Mouse (Mus musculus): ENCODE results near the gene Batf.

Gene Batf

DNA sequence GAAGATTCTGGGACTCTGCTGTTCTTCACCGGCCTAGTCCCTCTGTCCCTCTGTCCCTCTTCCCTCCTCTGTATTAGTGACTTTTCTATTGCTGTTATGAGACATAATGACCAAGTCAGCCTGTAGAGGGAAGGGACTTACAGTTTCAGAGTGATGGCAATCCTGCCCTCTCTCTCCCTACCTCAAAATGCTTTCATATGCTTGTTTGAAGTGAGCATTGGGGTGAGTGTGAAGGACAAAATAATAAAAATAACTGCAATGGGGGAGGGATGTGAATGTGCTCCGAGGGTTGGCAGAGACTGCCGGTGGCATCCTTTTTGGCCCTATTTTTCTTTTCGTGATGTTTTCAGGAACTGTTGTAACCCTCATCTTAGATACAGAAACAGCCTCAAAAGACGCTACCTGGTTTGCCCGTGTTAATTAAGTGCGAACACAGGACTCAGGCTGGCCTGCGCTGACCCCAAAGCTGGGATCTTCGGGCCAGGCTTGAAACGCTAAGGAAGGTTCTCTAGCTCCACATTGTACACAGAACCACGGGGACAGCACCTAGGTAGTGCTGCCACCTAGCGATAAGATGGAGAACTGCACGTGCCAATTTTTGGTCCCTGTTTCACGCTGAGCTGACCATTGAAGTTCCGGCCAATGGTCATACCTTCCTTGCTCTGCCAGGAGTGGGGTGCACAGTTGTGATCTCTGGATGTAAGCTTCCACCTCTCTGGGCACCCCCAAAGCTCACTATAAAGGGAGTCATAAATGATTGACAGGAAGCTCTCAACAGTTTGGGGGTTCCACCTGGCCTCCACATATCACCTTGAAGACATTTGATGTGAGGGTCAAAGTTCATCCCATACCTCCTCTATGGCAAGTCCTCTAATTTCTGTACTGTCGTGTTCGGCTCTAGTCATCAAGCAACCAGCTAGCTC is 42.8 kb downstream of the Batf start:
- DNase-seq: peak; percentile 56

DNA sequence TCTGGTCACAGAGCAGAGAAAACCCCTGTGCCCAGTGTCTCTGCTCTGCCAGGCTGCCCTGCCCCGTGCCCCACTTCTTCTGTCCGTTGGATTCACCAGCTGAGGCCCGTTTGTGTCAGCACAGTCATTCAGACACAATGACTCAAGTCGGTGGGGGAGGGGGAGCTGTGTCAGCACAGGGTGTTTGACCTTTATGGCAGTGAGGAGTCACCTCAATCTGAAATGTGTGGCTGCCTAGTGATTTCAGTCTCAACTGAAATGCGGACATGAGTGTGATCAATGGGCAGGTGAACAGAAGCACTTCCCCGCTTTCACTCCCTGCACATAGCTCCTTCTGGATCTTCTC is 43.4 kb downstream of the Batf start:
- peak; percentile 18 for DNase-seq

DNA sequence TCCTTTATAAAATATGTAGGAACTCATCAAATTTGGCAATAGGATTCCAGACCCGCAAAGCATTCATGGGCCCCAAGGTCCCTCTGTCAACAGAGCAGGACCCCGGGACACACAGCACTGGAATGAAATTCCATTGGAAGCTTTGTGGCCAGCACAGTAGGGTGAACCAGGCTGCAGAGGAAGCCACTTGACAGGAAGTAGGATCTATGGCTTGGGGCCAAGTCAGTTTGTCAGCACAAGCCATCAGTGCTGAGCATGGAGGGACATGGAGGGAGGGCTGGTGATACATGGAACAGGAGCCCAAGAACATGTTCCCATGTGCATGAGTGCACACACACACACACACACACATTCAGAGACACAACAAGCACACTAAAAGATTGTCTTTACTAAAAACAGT is 49.7 kb downstream of the Batf start:
- no peak for DNase-seq

DNA sequence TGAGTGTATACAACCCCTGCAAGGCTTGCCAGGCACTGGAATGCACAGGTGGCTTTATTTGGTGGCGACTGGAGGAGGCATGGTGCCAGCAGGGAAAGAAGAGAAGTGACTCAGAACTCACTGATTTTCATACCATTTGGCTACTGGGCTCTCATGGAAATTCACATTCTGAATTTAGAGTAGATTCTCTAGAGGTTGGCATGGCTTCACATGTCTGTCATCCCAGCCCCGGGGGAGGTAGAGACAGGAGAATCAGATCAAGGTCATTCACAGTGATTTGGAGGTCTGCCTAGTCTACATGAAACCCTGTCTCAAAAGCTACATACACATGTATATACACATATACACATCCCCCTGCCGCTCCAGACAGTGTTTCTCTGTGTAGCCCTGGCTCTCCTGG is 50.5 kb downstream of the Batf start:
- DNase-seq: no peak

DNA sequence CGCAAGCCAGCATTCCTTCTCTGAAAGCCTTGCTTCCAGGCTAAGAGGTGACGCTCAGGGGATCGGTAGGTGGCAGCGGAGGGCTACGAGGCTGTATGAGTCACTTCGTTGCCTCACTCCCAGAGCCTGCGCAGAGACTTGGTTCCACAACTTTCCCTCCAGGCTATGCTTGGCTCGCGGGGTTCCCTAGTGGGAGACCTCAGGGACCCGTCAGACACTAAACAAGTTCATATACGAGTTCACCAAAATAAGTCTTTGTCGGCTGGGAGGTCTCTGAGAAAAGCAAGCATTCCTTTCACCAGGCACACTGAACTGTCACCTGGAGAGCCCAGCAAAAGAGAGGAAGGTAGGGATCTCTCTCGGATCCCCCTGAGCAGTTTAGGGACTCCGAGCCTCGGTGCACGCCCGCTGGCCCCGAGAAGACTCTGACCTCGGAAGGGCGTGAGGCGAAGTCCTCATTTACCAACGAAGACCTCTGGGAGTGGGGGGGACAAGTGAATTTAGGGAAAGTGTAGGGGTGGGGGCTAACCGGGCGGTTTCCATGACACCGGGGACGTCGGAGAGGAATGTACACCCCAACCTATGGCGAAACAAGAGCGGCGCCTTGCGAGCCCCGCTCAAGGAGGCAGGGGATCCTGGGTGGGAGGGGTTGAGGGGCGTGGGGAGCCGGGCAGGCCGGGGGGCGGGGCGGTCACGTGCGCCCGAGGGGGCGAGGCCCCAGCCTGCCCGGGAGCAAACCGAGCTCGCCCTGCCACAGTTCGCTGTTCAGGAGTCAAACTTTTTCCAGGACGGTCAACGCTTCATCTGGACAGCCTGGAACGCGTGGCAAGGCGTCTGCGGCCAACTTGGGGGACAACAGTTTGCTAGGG is 59.6 kb downstream of the Batf start, which contains the start of gene Flvcr2:
Flvcr2 (plus strand) TSS at position 713 of the 869 bp plus-strand sequence.
- peak; percentile 82 for DNase-seq

DNA sequence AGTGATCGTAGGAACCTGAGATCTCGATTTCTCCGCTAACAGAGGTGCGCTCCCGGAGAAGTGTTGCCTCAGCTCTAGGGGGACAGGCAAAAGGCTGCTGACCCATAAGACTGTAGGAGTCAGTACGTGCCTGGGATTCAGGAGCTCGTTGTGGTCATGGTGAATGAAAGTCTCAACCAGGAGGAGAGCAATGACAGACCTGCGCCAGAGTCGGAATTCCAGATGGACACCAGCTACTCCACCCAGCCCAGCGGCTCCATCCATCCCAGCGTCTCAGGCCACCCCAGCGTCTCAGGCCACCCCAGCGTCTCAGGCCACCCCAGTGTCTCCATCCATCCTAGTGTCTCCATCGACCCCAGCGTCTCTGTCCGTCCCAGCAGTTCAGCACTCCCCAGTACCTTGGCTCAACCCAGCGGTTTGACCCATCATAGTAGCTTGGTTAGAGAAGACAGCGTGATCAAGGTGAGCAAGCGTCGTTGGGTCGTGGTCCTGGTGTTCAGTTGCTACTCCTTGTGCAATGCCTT is 60.3 kb downstream of the Batf start:
- peak; percentile 9 for DNase-seq

DNA sequence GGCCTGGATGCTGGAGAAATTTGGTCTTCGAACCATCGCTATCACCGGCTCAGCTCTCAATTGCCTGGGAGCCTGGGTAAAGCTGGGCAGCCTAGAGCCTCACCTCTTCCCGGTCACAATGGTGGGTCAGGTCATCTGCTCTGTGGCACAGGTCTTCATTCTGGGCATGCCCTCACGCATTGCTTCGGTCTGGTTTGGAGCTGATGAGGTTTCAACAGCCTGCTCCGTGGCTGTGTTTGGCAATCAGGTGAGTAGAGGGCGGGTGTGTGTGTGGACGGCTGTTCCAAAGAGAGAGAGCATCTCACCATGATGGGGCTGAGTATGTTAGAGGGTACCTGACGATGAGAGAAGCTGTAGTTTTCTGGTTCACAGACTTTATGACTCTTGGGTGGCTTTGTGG is 60.9 kb downstream of the Batf start:
- DNase-seq: no peak

DNA sequence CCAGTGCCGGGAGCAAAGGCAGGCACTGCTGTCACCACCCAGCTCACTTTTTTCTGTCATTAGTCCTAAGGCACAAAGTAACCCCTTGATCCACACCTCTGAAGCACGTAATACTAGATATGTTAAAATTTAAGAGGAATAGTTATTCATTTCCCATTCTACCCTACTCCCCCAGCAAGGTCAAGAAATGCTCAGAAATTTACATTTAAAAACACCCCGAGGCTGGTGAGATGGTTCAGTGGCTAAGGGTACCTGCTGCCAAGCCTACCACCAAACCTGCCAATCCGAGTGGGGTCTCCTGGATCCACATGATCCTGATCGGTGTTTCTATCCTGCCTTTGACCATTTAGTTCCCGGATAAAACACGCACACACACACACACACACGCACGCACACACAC is 63.4 kb downstream of the Batf start:
- DNase-seq: no peak

DNA sequence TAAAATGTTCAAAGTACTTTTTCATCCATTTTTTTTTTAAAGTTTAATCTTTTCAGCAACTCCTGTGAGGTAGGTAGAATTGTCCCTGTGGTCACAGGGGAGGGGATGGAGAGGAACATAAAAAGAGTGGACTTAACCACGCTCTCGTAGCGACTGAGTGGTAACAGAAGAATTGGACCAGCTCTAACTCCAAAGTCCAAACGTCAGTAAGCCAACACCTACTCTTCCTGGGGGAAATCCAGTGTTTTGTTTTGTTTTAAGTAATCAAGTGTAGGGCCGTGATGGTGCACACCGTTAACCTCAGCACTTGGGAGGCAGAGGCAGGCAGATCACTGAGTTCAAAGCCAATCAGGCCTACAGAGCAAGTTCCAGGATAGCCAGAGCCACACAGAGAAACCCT is 65.6 kb downstream of the Batf start:
- no peak for DNase-seq

DNA sequence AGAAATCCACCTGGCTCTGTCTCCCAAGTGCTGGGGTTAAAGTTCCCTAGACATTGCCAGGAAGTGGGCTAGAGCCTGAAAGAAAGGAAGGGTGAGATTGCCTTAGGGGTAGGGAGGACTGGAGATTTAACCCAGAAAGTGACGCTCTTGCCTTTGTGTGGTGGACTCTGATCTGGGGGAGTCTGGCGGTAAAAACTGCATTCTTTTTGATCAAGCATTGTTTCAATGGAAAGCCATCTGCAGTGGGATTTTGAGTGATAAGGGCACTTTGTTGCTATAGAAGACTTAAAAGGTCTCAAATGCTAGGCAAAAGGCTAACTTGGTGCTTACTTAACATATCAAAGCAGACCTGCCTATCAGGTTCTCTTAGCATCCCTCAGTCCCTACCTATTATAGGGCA is 66.8 kb downstream of the Batf start:
- no peak for DNase-seq

DNA sequence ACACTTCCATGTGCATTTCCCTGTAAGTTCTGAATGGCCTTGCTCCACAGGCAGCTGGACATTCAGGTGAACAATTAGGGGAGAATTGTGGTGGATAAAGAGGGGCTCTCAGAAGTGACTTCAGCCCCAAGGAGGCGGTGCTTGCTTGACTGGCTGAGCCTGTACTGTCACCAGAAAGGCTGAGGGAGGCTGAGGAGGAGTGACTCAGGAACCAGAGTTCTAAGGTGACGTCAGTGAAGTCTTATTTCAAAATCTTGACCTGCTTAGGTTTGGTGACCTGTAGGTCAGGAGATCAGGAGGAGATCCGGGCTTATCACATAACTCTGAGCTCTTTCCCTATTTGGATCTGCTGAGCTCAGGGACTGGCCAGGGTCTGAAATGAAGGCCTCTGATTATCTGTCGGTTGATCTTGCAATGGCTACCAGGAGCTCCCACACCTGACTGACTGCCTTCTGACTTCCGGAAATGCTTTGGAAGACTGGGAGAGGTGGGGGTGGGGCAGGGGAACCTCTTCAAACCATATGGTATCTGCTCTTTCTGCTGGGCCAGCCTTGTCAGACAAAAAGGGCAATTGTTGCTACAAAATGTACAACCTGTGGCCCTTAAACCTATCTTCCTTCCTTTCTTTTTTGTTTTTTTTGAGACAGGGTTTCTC is 68.3 kb downstream of the Batf start:
- DNase-seq: no peak

DNA sequence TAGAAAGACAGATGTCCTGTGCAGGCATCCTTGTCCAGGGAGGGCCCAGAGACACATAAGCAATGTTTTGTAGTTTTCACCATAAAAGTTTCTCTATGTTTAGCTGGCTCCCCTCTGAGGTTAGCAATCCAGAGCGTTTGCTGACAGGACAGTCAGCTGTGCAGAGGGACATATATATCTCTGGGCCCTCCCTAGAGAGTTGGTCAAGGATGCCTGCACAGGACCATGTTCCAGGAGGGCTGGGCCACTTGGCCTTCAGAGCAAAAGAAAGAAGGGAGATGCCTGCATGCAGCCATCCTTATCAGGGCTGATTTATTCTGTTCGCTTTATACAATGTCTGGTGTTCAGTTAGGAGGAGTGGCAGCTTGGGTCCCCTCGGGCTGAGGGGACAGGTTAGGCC is 70.0 kb downstream of the Batf start:
- DNase-seq: no peak

DNA sequence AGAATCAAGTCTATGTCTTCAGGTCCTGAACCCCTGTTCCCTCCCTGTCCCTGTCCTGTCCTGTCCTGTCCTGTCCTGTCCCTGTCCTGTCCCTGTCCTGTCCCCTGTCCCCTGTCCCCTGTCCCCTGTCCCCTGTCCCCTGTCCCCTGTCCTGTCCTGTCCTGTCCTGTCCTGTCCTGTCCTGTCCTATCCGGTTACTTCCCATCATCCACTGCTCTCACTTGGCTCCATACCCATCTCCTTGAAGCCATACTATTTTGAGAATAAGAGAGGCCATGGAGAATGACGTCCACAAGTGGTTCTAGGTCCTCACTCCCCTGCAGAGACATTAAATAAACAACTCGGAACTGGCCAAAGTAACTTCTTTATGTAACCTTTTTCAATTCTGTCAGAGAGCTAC is 70.6 kb downstream of the Batf start:
- no peak for DNase-seq

Data from thymus, postnatal 14 days (tissue).